Mouse (Mus musculus): ENCODE results near the gene Grip2. TPM values are rescaled to one million over a fixed set of nuclear protein-coding genes. Genes with fewer than 3 reads are reported as not detected.

Grip2 gene
- polyA plus RNA-seq, 2 experiments from 2014 or later, result 0.29 to 0.30 TPM

DNA sequence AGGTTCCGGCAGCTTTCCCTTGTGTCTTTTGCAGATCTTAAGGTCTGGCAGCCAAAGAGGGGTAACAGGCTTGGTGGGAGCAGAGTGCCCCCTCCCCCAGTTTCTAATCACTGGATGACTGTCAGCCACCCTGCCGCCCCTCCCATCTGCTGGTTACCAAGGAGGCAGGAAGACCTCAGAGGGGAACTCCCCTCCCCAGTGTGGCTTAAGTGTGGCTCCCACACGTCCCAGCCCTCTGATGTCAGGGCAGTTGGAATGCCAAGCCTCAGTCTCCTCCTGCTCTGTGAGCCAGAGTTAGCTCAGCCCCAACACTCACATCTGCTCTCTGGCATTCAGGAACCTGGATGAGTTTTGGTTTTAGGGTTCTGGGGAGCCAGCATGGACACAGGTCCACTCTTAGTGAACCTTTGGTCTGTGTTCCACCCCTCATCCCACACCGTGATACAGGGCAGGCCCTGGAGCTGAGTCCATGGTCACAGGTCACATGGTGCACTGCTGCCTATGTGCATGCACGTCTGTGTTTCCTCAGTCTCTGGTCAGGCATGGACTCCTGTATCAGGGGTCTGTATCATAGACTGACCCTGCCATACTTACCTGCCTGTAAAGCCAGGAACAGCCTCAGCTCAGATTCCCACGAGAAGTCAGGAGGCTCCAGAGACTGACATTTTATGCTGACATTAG lies 98.0 kb downstream of the Grip2 start:
- no peak for ATAC-seq

- ATAC-seq, result no peak
Measured at GRCm38 (mm10) chr6:91727361-91727760, 99.7 kb downstream of the Grip2 start.

GRCm38 (mm10) chr6:91721215-91721701 lies 105.8 kb downstream of the Grip2 start:
- ATAC-seq, result no peak

GRCm38 (mm10) chr6:91720588-91721214 lies 106.3 kb downstream of the Grip2 start:
- no peak for ATAC-seq

- no peak for ATAC-seq
Measured at GRCm38 (mm10) chr6:91719865-91720533, 107.1 kb downstream of the Grip2 start.

DNA sequence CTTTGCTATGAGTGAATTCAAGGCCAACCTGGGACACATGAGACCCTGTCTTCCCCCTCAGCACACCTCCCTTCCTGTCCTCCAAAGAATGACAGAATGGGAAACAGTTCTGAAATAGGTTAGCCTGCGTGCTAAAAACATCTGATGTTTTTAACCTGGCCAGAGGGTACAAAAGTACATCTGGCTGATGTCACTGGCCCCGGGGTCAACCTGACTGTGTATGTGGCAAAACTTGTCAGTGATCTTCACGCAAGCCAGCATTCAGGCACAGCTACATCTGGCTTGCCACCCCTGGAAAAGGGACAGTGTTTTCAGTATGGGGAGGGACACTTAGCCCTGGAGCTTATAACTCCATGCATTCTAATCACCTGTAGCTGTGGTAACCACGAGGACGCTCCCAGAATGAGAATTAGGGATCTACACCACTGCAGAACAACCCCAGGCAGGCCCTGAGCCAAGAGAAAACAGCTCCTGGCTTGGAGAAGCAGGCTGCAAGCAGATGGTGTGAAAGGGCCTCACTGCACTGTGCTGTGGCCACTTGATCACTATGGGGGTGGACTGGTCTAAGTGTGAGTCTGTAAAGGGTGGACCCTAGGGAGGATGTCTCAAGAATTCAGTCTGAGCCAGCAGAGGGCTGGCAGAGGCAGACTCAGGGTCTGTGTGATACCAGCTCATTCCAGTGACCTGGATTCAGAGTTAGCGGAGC lies 107.9 kb downstream of the Grip2 start:
- ATAC-seq, result no peak

DNA sequence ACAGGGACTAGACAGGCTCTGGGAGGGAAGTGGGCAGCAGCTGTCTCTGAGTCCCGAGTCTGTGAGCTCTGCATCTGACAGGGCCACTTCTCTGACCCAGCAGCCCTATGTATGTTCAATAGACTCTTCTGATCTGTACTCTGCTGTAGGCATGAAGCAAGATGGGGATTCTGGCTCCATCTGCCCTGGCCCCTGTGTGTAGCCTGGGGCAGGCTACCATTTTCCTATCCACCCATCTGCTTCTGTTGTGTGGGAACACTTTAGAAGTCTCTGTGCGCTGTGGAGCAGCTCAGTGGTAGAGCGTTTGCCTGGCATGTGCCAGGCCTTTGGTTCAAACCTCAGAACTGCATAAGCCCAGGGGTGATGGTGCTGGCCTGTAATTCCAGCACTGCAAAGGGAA lies 108.4 kb downstream of the Grip2 start:
- ATAC-seq, result no peak

DNA sequence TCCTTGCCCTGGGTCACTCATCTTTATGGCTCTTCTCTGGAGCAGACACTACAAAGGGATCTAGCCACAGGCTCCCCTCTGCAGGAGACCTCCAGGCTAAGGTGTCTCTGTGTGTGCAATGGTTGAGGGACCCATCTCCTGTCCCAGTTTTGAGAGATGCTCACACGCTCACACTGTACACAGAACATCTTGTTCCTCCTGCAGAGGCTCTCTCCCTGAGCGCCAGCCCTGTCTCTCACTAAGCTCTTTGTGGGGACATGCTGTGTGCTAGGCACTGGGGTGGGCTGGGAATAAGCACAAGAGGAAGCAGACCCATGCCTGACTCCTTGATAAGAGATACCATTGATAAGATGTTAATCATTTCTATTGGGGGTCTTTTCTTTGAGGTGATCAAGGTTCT lies 109.0 kb downstream of the Grip2 start:
- no peak for ATAC-seq

DNA sequence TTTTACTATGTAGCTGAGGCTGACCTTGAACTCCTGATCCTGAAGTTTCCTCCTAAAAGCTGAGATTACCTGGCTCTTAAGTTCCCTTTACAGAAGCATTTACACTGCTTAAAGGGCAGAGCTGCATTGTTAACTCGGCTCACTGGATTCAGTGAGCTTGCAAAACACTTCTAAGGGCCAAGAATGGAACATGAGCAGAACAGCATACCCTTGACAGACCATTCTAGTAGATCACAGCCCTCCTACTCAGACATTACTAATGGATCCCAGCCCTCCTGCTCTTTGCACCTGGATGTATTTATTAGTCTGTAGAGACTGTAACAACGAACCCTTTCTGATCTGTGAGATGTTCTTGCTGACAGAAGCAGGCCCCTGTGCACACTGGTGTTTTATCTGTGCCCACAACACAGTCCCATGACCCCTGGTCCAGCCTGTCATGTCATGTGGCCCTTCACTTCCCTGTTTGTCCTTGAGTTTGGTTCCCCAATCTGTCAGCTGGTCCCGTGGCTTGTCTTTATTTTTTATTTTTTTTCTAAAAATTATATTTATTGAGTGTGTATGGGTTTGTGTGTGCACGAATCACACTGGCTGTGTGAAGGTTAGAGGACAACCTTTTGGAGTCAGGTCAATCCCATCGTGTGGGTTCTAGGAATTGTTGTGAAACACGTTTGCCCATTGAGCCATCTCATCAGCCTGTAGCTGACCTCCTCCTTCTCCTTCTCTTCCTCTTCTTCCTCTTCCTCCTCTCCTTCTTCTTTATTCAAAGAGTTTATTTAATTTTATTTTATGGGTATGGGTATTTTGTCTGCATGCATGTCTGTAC lies 110.9 kb downstream of the Grip2 start:
- no peak for ATAC-seq

DNA sequence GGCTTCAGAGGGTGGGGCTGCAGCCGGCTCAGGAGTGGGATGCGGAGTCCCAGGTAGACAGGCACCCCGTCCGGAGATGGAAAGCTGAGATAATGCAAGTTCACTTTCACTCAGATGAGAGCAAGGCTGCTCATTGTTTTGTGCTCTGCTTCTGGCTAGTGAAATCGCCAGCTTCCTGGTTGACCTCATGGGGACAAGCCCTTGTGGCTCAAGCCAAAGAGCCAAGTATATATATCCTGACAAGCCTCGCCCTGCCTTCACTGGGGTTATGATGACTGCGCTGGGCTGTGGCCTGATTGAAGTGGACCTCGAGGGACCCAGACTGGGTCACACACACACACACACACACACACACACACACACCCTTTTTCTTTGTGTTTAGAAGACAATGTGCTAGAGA lies 112.0 kb downstream of the Grip2 start:
- ATAC-seq, result no peak

GRCm38 (mm10) chr6:91713370-91713896 lies 113.6 kb downstream of the Grip2 start:
- ATAC-seq, result no peak

DNA sequence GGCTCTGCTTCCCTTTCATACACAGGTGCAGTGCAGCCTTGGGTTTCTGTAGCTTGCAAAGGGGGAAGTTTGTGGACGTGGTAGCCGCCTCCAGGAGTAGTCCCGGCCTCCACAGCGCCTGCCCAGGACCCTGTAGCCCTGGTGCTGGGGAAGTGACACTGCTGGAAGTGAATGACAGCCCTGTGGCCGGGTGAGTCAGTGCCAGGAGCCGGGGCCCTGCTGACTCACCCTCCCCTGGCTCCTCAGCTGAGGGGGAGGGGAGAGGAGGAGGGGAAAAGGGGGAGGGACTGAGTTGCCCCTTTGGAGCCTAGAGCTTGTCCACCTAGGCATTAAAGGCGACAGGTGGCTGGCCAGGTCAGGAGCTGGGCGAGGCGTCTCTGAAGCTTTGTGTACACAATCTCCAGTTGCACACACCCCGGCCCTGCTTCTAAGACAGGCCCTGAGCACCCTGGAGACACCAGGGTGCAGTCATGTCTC lies 114.2 kb downstream of the Grip2 start:
- ATAC-seq, result no peak

GRCm38 (mm10) chr6:91712097-91712854 lies 114.8 kb downstream of the Grip2 start:
- no peak for ATAC-seq

Other genes with a start within 250 kb of the Grip2 start
- 10 to 100 TPM; 43.3 to 45.1 TPM for gene Slc6a6, start 143.2 kb downstream of the Grip2 start, polyA plus RNA-seq (2017; shearing (Covaris generic))
- 10 to 100 TPM; 37.9 to 54.0 TPM for gene Ccdc174, start 50.8 kb upstream of the Grip2 start, polyA plus RNA-seq (2017; shearing (Covaris generic))
- gene 4930590J08Rik, start 75.6 kb upstream of the Grip2 start, polyA plus RNA-seq (2017; shearing (Covaris generic)), result 1 to 10 TPM in 1 of 2 experiments, under 1 TPM in 1; 0.20 to 1.1 TPM
- under 1 TPM in 1 of 2 experiments, not detected in 1; 0.08 TPM for gene Fgd5, start 151.6 kb upstream of the Grip2 start, polyA plus RNA-seq (2017; shearing (Covaris generic))